Mouse (Mus musculus) embryonic facial prominence, embryonic 15.5 days (tissue): Measurements from ENCODE around the gene Cox19. TPM values are rescaled to one million over a fixed set of nuclear protein-coding genes. Genes with fewer than 3 reads are reported as not detected.

Experiments used
- ATAC-seq: fragments of 200-750 bp; cut with Nextera tagmentation; 2 replicates; pipeline ENCODE4 v1.8.0; 2017; ENCODE audit warnings: low read depth, moderate TSS enrichment; ENCODE audit not compliant: insufficient number of reproducible peaks, low FRiP score, low TSS enrichment
- H3K27ac ChIP-seq: fragments of 300-500 bp; sonication (generic); replicated peaks from 2 replicates; pipeline ENCODE4 v1.5.1; 2015; ENCODE audit warnings: mild to moderate bottlenecking, inconsistent platforms
- H3K27me3 ChIP-seq: fragments of 300-500 bp; sonication (generic); 2 replicates; pipeline ENCODE4 v1.6.1; 2015; ENCODE audit warnings: inconsistent platforms
- H3K36me3 ChIP-seq: fragments of 300-500 bp; sonication (generic); 2 replicates; pipeline ENCODE4 v1.6.1; 2015; ENCODE audit warnings: mild to moderate bottlenecking, inconsistent platforms
- H3K4me1 ChIP-seq: fragments of 300-500 bp; sonication (generic); 2 replicates; pipeline ENCODE4 v1.6.1; 2015; ENCODE audit warnings: inconsistent platforms
- H3K4me2 ChIP-seq: fragments of 300-500 bp; sonication (generic); replicated peaks from 2 replicates; pipeline ENCODE4 v1.6.1; 2015; ENCODE audit warnings: mild to moderate bottlenecking, inconsistent platforms
- H3K4me3 ChIP-seq: fragments of 300-500 bp; sonication (generic); replicated peaks from 2 replicates; pipeline ENCODE4 v1.5.1; 2015; ENCODE audit warnings: mild to moderate bottlenecking, inconsistent platforms
- H3K9ac ChIP-seq: fragments of 300-500 bp; sonication (generic); 2 replicates; pipeline ENCODE4 v1.6.1; 2015; ENCODE audit warnings: inconsistent platforms
- H3K9me3 ChIP-seq: fragments of 300-500 bp; sonication (generic); replicated peaks from 2 replicates; pipeline ENCODE4 v1.6.1; 2016; ENCODE audit warnings: inconsistent platforms
- WGBS: fragments of 180-500 bp; shearing (Covaris S2); methylation state at CpG from one replicate; pipeline ENCODE4 v1.1.7; 2015; 5-methylcytosine and 5-hydroxymethylcytosine counted together
- polyA plus RNA-seq: library from polyadenylated mRNA; unstranded; fragments of >200 nt; fragmentation: Nextera tagmentation; extraction: Ambion mirVana; gene quantifications from 2 replicates; pipeline ENCODE4 v1.2.1, GENCODE M21; 2015

Cox19 gene
- polyA plus RNA-seq, 1 experiment from 2014 or later = 100 TPM

DNA sequence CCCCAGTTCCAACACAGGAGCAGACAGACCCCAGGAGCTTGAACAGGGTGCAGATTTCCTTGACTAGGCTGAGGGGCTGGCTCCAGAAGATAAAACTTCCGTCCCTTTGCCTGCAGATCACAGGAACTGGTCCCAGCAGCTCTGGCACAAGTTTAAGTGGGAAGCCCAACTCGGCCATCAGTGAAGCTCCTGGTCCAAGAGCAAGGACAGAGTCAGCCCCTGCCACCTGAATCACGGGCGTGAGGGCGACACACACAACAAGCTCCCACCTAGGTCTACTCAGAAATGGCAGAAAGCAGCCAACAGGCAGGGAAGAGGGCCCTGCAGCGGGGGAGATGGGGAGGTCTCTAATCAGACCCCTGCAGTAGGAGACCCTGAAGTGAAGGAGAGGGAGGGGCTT lies 19.1 kb upstream of the Cox19 start:
- 79% methylated on average over 6 of the region's 6 CpGs for WGBS
- H3K4me3 ChIP-seq = no peak overlapping the region
- H3K36me3 ChIP-seq = no peaks in the 10 kb centered on the region
- H3K9me3 ChIP-seq = no peaks in the 10 kb centered on the region
- no peak overlapping the region for H3K4me2 ChIP-seq
- H3K27ac ChIP-seq = no peak overlapping the region
- no peak overlapping the region for H3K9ac ChIP-seq
- peaks cover 32% of the 10 kb centered on the region for H3K4me1 ChIP-seq
- no peak for ATAC-seq
- no peaks in the 10 kb centered on the region for H3K27me3 ChIP-seq

DNA sequence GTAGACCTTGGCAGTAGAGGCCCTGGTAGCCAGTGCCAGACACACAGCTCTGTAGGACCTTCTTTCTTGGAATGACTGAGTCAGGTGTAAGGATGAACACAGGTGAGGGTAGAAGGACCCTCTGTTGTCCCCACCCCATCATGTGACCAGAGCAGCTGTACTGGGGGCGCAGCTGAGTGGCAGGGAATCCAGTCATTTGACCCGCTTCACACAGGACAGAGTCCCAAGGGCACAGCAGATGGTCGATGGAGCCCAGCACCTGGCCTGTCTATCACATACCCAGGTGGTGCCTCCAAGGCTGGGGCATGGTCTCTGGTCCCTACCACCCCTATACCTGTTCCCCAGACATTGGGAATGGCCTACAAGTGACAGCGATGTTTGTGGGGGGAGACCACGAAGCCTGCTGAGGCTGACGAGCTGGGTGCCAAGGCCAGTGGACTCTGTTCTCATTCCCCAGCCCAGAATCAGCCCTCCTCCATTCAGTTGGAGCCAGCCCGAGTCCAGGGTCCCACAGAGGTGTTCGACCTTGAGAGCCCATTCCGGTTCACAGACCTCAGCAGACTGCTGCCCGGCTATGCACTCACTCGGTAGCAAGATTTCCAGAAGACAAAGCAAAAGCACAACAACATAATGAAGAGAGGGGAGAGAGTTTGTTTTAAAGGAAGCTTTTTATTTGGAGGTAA lies 17.6 kb upstream of the Cox19 start:
- WGBS = 80% methylated on average over 11 of the region's 11 CpGs

DNA sequence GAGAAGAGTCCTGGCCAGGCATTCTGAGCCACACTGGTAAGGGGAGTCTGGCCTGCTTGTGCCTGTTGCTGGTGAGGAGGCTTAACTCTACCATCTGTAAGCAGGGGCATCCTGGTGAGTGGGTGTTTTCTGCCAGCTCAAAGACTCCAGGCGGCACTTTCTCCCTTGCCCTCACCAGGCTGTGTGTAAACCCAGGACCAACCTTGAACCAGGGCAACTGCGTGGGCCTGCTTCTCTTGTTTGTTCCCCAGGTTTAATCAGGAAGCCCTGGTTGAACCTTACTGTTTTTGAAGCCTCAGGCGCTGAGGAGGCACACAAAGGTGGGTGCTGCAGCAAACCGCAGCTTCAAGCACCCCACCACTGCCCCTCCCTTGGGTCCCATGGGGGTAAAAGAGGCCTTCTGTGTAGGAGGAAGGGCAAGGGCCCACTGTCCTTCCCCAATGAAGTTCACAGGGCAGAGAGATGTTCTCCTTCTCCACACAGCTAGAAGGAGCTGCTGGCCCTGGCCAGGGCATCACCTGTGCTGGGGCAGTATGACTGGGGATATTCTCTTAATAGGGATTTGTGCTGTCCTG lies 16.8 kb upstream of the Cox19 start:
- H3K9ac ChIP-seq = no peak overlapping the region
- H3K27ac ChIP-seq = no peak overlapping the region
- H3K4me2 ChIP-seq = no peak overlapping the region
- 79% methylated on average over 4 of the region's 4 CpGs for WGBS
- H3K4me3 ChIP-seq = no peak overlapping the region
- no peaks in the 10 kb centered on the region for H3K9me3 ChIP-seq
- peaks cover 2% of the 10 kb centered on the region; the same call in 1 of the 2 replicates for H3K36me3 ChIP-seq
- H3K4me1 ChIP-seq = peaks cover 39% of the 10 kb centered on the region
- H3K27me3 ChIP-seq = no peaks in the 10 kb centered on the region
- no peak for ATAC-seq

More for the DNA sequence above, 17.6 kb upstream of the Cox19 start:
- H3K27me3 ChIP-seq = no peaks in the 10 kb centered on the region
- no peak overlapping the region for H3K4me3 ChIP-seq
- no peak overlapping the region for H3K9ac ChIP-seq
- peaks cover 39% of the 10 kb centered on the region for H3K4me1 ChIP-seq
- no peaks in the 10 kb centered on the region for H3K36me3 ChIP-seq
- no peak overlapping the region for H3K4me2 ChIP-seq
- H3K9me3 ChIP-seq = no peaks in the 10 kb centered on the region
- no peak overlapping the region for H3K27ac ChIP-seq
- ATAC-seq = no peak

DNA sequence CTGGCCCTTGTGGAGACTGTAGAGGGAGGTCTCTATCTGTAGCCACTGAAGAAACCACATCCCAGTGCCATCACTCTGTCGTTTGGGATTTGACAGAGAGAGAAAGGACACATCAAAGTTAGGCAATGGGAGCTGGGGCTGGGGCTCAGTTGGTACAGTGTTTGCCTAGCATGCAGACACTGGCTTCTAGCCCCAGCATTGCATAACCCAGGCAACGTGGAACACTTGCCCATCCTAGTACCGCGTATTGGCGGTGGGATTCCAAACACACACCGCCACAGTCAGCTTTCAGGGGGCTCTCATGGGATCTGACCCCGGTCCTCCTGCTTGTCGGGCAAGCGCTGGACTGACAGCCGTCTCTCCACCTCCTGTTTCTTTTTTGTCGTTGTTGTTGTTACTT lies 15.3 kb upstream of the Cox19 start:
- Histone ChIP-seq H3K27ac (no peak overlapping the region), H3K4me1 (peaks cover 29% of the 10 kb centered on the region), H3K27me3 (no peaks in the 10 kb centered on the region), H3K9me3 (no peaks in the 10 kb centered on the region), H3K4me2 (no peak overlapping the region), H3K4me3 (no peak overlapping the region), H3K36me3 (peaks cover 2% of the 10 kb centered on the region; the same call in 1 of the 2 replicates), H3K9ac (no peak overlapping the region)
- 71% methylated on average over 11 of the region's 11 CpGs for WGBS
- no peak for ATAC-seq

DNA sequence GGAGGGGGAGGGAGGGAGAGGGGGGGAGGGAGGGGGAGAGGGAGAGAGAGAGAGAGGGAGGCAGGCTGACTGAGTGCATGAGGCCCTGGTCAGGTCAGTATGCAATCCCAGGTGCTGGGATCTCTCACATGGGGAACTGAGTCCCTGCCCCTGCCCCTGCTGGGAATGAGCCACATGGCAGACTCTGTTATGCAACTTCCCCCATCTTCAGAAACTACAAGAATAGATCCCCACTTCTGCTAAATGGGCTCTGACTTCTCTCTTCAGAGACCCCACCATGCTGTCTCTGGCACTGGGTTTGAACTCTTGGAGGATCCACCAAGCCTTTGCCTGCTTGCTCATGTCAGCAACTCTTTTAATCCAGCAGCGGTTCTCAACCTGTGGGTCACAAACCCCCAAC lies 14.6 kb upstream of the Cox19 start:
- H3K27ac ChIP-seq = no peak overlapping the region

GRCm38 (mm10) chr5:139364911-139365571 lies 13.8 kb upstream of the Cox19 start:
- Histone ChIP-seq H3K4me2 (peak overlapping the region; percentile 45; the same call in 1 of the 2 replicates), H3K27ac (peak overlapping the region; percentile 71), H3K4me3 (no peak overlapping the region), H3K36me3 (peaks cover 2% of the 10 kb centered on the region; the same call in 1 of the 2 replicates), H3K9ac (no peak overlapping the region), H3K9me3 (no peaks in the 10 kb centered on the region), H3K4me1 (peaks cover 19% of the 10 kb centered on the region), H3K27me3 (no peaks in the 10 kb centered on the region)
- no peak for ATAC-seq
- WGBS = 17% methylated on average over 5 of the region's 5 CpGs

More for the DNA sequence above, 14.6 kb upstream of the Cox19 start:
- Histone ChIP-seq H3K4me1 (peaks cover 22% of the 10 kb centered on the region), H3K9me3 (no peaks in the 10 kb centered on the region), H3K4me3 (no peak overlapping the region), H3K27me3 (no peaks in the 10 kb centered on the region), H3K4me2 (no peak overlapping the region), H3K36me3 (peaks cover 2% of the 10 kb centered on the region; the same call in 1 of the 2 replicates), H3K9ac (no peak overlapping the region)
- WGBS = 69% methylated on average over 1 of the region's 1 CpGs
- ATAC-seq = no peak

DNA sequence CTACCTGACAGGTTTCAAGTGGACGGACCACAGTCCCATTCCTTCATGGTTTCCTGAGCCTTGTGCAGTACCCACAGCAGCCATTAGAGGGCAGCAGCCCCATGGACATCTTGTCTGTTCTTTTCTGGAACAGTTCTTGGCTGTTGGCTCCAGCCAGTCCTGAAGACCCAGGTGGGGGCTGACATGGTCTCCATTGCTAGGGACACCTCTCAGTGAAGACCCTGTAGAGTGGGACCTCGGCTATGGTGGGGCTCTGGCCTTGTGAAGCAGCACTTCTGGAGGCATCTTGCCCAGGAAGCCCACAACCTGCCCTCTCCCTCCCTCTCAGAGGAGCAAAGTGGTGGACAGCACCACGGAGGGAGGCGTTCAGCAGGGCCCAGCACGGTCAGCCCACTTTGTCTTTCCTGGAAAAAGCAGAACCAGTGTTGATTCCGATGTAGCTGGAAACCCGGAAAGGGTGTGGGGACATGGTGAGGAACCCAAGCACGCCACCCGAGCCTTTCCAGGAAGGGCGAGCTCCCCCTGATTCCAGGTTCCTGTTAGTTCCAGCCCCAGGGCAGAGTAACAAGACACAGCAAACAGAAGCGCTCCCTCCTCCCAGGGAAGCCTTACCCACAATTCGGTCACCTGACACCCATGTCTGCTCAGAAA lies 13.2 kb upstream of the Cox19 start:
- Histone ChIP-seq H3K36me3 (peaks cover 2% of the 10 kb centered on the region; the same call in 1 of the 2 replicates), H3K4me2 (peak overlapping the region; percentile 45), H3K4me1 (peaks cover 16% of the 10 kb centered on the region), H3K9ac (no peak overlapping the region), H3K27me3 (no peaks in the 10 kb centered on the region), H3K4me3 (no peak overlapping the region; the same call in 1 of the 2 replicates), H3K9me3 (no peaks in the 10 kb centered on the region), H3K27ac (peak overlapping the region; percentile 71)
- peak; percentile 55 for ATAC-seq
- WGBS = 14% methylated on average over 12 of the region's 12 CpGs

GRCm38 (mm10) chr5:139363858-139364257 lies 12.6 kb upstream of the Cox19 start:
- H3K9ac ChIP-seq = no peak overlapping the region
- H3K4me3 ChIP-seq = no peak overlapping the region
- peak overlapping the region; percentile 45; the same call in 1 of the 2 replicates for H3K4me2 ChIP-seq
- 61% methylated on average over 7 of the region's 7 CpGs for WGBS
- no peak for ATAC-seq
- peaks cover 16% of the 10 kb centered on the region for H3K4me1 ChIP-seq
- peaks cover 2% of the 10 kb centered on the region; the same call in 1 of the 2 replicates for H3K36me3 ChIP-seq
- no peaks in the 10 kb centered on the region for H3K27me3 ChIP-seq
- H3K9me3 ChIP-seq = no peaks in the 10 kb centered on the region
- no peak overlapping the region for H3K27ac ChIP-seq

- H3K4me3 ChIP-seq = no peak overlapping the region
- no peak overlapping the region for H3K27ac ChIP-seq
- no peak overlapping the region for H3K4me2 ChIP-seq
- H3K4me1 ChIP-seq = peaks cover 15% of the 10 kb centered on the region
- no peaks in the 10 kb centered on the region for H3K27me3 ChIP-seq
- 90% methylated on average over 5 of the region's 5 CpGs for WGBS
- no peak for ATAC-seq
- peaks cover 2% of the 10 kb centered on the region; the same call in 1 of the 2 replicates for H3K36me3 ChIP-seq
- H3K9ac ChIP-seq = no peak overlapping the region
- no peaks in the 10 kb centered on the region for H3K9me3 ChIP-seq
Observed at GRCm38 (mm10) chr5:139359244-139359643, 8.0 kb upstream of the Cox19 start.

GRCm38 (mm10) chr5:139358653-139359052 lies 7.4 kb upstream of the Cox19 start:
- Histone ChIP-seq H3K27ac (no peak overlapping the region), H3K4me3 (no peak overlapping the region), H3K9ac (no peak overlapping the region), H3K27me3 (no peaks in the 10 kb centered on the region), H3K4me2 (no peak overlapping the region), H3K9me3 (no peaks in the 10 kb centered on the region), H3K36me3 (peaks cover 2% of the 10 kb centered on the region; the same call in 1 of the 2 replicates), H3K4me1 (peaks cover 15% of the 10 kb centered on the region)
- WGBS = 73% methylated on average over 2 of the region's 2 CpGs
- ATAC-seq = no peak

DNA sequence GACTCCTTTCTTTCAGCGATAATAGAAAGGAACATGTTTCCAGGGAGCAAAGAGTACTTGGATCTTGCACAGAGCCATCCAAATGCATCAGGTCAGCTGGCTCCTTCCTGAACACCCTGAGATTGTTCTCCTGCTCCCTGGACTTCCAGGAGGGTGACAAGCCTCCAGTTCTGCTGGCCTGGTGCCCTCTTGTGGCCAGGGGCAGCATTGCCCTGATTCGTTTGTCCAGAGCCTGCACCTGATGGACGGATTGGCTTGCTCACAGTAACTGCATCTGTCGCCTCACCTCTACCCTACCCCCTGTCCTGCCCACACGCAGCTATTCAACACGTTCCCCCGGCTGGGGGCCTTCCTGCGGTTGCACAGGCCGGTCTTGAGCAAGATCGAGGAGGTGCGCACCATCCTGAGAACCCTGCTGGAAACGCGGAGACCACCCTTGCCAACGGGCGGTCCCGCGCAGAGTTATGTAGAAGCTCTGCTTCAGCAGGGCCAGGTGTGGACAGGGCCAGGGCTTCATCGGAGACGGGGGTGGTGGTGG lies 4.1 kb upstream of the Cox19 start:
- WGBS = 38% methylated on average over 19 of the region's 19 CpGs

More for the DNA sequence above, 4.1 kb upstream of the Cox19 start:
- H3K27me3 ChIP-seq = no peaks in the 10 kb centered on the region
- H3K4me1 ChIP-seq = peaks cover 43% of the 10 kb centered on the region
- ATAC-seq = no peak
- H3K4me3 ChIP-seq = no peak overlapping the region
- no peaks in the 10 kb centered on the region for H3K9me3 ChIP-seq
- no peak overlapping the region for H3K27ac ChIP-seq
- no peak overlapping the region for H3K9ac ChIP-seq
- H3K4me2 ChIP-seq = no peak overlapping the region
- no peaks in the 10 kb centered on the region; the same call in 1 of the 2 replicates for H3K36me3 ChIP-seq
